Mouse (Mus musculus) kidney, postnatal 10 days (tissue): ENCODE measurements around the gene Trp53tg5.

ENCODE experiments used
- DNase-seq: peaks from one replicate; pipeline ENCODE4 v3.0.0; 2021; ENCODE audit warnings: mixed read lengths

Trp53tg5 gene

DNA sequence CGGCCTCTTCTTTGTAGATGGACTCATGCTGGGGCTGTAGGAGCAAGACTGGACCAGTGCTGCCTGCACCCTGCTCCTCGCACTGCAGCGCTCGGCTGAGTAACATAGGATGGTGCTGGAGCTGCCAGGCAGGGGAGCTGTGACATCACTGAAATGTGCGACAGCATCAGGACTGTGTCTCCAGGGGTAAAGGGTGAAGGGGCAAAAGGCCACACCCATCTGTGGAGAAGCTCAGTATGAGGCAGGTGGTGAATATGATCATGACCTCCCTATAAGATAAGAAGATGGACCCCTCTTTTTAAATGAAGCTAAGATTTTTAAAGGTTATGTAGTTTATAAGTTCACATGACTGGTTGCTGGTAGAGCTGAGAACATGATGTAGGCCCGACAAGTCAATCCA is at the start of gene Trp53tg5:
Trp53tg5 (minus strand) TSS at position 101 of the 400 bp plus-strand sequence.
- DNase-seq: no peak

GRCm38 (mm10) chr2:164522280-164522679 is 48.8 kb upstream of the Trp53tg5 start:
- no peak for DNase-seq

GRCm38 (mm10) chr2:164521841-164522240 is 48.3 kb upstream of the Trp53tg5 start:
- DNase-seq: no peak

DNA sequence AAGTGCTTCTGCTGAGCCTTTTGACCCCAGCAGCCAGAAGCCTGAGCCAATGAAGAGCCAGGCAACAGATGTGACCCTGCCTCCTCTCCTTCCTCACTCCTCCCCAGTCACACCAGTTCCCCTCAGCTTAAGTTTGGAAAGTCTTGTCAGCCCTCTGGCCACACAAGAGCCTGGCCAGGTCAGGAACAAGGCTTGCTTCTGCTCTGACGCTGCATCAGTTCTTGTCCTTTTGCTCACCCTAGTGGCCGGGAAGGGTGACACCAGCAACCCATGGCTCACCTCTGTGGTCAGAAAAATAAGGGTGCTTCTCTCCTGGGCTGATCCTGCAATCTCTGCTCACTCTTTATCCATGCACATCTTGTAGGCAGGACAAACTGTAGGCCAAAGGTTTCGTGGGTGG is 47.3 kb upstream of the Trp53tg5 start:
- peak; percentile 77 for DNase-seq

DNA sequence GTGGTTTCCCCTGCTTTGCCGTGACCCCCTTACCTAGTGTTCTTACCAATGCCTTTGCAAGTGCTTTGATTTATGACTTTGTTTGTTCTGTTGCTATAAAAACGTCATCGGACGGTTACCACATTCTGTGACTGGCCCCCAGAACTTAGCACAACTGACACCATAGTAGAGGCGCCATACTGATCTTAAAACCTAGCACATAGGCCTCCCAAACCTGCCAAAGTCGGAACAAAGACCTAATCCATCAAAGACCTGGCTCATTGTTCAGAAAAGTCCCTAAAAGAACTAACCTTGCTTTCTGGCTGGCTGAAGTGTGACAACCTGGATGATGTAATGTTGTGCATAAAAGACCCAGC is 45.6 kb upstream of the Trp53tg5 start:
- DNase-seq: no peak

DNA sequence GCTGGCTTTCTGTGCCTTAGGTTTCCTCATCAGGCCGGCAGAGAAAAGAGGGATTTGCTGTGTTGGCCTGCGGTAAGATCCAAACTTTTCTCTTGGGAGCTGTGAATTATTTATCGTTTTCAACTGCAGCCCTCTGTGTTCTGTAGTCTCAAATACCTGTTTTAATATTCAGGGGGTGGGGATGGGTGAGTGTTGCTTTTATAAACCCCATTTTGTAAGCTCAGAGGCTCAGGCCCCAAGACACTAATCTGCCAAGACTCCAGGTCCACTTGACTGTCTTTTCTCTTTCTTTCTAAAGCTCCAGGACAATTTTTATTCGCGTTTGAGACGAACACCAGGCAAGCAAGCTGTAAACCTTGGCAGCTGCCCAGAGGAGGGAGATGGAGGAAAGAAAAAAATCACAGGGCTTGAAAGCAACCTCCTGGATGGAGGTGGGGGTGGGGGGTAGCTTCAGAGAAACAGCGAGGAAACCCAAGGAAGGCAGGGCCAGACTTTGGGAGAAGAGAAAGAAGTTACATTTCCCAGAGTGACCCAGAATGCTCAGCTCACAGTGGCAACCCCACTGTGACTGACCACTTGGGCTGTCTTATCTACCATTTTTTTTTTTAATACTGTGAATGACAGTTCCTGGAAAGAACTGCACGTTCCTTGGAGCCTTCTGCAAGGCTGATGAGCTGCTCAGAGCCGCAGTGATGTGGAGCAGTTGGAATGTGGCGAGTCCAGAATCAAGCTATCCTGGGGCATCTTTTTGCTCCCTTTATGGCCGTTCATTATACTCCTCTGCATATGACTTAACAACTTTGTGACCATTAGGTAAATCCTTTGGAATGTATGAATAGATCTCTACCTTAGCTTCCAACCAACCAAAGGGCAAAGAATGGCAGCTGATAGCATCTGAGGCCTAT is 45.0 kb upstream of the Trp53tg5 start:
- peak; percentile 36 for DNase-seq

- peak; percentile 71 for DNase-seq
Observed at GRCm38 (mm10) chr2:164517485-164518221, 44.1 kb upstream of the Trp53tg5 start.

- no peak for DNase-seq
Observed at GRCm38 (mm10) chr2:164516592-164516991, 43.1 kb upstream of the Trp53tg5 start.

GRCm38 (mm10) chr2:164515897-164516296 is 42.4 kb upstream of the Trp53tg5 start:
- no peak for DNase-seq

DNA sequence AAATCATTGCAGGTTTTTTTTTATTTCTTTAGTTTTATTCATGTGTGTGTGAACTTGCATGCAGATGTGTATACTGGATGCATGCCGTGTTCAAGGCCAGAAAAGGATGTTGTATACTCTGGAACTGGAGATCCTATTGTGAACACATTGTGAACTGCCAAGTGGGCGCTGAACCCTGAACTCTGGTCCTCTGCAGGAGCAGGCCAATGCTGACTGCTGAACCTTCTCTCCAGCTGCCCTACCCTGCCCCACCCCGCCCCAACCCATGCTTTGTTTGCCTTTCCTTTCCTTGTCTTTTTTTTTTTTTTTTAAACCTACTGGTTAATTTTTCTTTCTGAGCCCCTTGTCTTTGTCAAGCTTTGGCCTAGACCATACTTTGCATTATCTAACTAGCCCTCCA is 41.4 kb upstream of the Trp53tg5 start:
- DNase-seq: no peak

DNA sequence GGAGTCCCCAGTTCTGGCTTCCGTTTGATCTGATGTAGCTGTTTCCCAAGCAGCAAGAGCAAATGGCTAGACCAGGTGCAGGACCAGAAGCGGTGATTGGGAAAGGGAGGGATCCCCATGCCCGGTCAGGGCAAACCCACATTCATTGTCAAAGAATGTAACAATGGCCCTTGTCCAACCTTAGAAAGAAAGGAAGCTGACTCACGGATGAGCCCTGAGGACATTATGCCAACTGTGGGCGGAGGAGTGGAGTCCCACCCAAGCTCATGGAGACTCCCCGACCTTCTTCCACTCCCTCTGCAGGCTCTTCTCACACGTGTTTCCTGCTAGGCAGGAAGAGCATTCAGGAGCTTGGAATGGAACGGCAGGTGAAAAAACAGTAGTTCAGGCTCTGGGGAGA is 39.9 kb upstream of the Trp53tg5 start:
- peak; percentile 57 for DNase-seq

GRCm38 (mm10) chr2:164512121-164512909 is 38.8 kb upstream of the Trp53tg5 start:
- DNase-seq: no peak

GRCm38 (mm10) chr2:164510621-164511190 is 37.2 kb upstream of the Trp53tg5 start:
- peak; percentile 67 for DNase-seq

DNA sequence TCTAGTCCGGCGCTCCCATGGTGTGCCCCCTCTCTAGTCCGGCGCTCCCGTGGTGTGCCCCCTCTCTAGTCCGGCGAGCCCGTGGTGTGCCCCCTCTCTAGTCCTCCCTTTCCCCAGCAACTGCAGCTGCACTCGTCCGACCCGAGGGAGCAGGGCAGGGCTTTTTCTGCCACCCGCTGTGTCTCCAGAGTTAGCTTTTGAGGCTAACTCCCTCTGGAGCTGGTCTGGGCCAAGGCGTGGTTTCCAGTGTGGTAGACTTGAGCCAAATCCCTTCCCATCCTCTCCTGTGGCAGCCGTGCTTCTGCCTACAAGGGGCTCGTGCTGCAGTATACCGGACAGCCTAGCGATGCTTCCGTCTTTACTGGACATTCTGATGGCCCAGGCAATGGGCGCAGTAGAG is 34.3 kb upstream of the Trp53tg5 start:
- no peak for DNase-seq

DNA sequence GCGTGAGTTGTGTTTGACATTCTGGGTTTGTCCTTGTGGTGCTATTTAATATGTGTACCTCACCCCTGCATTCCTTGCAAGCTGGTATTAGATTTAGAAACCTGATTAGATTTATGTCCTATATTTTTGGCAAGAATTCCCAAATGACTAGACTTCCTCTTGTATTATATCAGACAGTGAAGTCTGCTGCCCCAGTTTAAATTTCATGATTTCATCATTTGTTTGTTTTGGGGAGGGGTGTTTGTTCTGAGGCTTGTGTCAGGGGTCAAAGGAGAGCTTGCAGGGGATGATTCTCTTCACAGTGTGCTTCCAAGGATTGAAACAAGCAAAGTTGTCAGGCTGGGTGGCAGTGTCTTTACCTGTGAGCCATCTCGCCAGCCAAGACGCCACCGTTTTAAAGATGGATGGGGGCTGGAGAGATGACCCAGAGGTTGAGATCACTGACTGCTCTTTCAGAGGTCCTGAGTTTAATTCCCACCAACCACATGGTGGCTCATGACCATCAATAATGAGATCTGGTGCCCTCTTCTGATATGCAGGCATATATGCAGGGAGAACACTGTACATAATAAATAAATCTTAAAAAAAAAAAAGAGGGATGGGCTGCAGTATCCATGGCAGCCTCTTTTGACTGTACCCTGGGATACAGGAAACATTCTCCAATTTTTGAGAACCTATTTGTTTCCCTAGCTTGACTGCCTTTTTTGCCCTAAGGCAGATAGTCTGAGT is 32.3 kb upstream of the Trp53tg5 start:
- no peak for DNase-seq

GRCm38 (mm10) chr2:164504919-164505318 is 31.4 kb upstream of the Trp53tg5 start:
- DNase-seq: no peak

GRCm38 (mm10) chr2:164500511-164500910 is 27.0 kb upstream of the Trp53tg5 start:
- peak; percentile 37 for DNase-seq

DNA sequence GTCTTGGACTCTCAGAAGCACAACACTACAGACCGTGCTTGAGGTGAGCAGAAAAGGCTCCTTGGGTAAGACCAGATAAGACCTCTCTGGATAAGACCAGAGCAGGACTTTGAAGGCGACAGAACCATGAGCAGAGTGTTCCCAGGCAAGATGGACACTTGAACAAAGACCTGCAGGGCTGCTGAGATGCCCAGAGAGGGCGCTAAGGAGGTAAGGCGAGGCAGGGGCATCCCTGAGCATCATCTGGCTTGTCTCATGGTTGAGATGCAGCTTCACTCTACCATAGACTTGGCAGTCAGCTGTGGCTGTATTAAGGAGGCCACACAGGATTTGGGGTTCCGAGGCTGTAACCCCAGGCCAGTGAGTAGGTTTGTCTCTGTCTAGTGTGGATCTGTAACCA is 25.8 kb upstream of the Trp53tg5 start:
- DNase-seq: no peak

DNA sequence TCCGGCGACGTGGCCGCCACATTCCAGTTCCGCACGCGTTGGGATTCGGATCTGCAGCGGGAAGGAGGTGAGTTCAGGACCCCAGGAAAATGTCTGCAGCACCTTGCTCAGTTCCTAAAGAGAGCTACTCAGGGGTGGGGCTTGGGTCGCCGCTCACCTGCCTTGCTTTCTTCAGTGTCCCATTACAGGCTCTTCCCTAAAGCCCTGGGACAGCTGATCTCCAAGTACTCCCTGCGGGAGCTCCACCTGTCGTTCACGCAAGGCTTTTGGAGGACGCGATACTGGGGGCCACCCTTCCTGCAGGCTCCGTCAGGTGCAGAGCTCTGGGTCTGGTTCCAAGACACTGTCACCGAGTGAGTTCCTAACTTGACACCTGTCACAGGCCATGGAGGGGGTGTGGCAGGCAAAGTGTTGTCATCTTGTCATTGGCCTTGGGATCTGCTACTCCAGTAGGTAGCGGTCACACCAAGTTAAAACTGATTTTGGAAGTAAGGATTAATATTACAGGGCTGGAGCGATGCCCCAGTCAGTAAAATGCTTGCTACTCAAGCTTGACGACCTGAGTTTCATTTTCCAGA is 24.3 kb upstream of the Trp53tg5 start:
- DNase-seq: no peak

- peak; percentile 92 for DNase-seq
Observed at GRCm38 (mm10) chr2:164496847-164497690, 23.5 kb upstream of the Trp53tg5 start, which contains the start of gene Pigt. Gene Pigt, plus strand, starts transcription at chr2:164497520.

DNA sequence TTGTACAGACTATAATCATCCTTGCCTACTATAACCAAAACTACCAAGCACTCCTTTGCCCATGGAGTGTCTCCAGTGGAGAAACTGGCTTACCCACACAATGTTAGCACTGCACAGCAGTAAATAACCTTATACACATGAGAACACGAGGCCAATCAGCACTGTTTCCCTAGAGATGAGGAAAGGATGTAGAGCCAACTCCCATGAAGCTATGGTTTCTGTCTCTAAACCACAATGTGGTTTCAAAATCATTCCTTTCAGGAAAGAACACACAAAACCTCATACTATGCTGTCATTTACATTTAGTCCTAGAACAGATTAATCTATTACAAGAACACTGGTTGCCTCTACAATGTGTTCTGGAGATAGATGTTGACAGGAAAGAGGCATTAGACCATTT is 22.8 kb upstream of the Trp53tg5 start:
- no peak for DNase-seq
